Mouse (Mus musculus): Measurements from ENCODE around the gene Spata25. TPM values are rescaled to one million over a fixed set of nuclear protein-coding genes. Genes with fewer than 3 reads are reported as not detected.
"Not testable (repeated sequence)": the region's sequence is repeated elsewhere in the genome, so short reads cannot be mapped to it uniquely, and the experiment has no call there.

Gene Spata25
- not detected in 2 replicates for total RNA-seq (2021)
- long read RNA-seq, experiment 1, result 0 reads
- long read RNA-seq, experiment 2, result 0 reads

GRCm38 (mm10) chr2:164828437-164828836 is at the start of gene Spata25:
Spata25 (minus strand) TSS chr2:164828537.
- no peak for DNase-seq

DNA sequence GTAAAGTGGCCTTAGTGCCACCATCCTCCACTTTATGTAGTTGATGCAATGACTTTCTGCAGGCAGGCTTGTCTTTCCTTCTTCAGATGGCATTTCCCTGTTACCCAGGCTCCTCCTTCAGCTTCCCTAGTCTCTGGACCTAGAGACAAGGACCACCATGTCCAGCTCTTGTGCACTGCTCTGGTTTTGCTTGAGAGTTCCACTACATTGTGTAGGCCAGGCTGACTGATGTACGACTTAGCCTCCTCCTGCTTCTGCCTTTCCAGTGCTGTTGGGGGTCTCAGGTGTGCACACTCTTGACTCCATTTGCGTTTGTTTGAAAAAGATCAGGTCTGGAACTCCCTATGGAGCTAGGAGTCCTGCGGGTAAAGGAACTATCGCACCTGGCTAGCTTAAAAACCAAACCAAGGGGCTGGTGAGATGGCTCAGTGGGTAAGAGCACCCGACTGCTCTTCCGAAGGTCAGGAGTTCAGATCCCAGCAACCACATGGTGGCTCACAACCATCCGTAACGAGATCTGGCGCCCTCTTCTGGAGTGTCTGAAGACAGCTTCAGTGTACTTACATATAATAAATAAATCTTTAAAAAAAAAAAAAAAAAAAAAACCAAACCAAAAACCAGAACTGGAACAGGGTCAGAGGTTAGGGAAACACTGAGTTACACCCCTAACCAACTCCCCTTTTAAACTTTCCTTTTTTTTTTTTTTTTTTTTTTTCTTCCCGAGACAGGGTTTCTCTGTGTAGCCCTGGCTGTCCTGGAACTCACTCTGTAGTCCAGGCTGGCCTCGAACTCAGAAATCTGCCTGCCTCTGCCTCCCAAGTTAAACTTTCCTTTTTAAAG is 49.3 kb upstream of the Spata25 start:
- DNase-seq, result not testable (repeated sequence)

GRCm38 (mm10) chr2:164875648-164876047 is 47.3 kb upstream of the Spata25 start:
- DNase-seq, result not testable (repeated sequence)

- DNase-seq, result no peak
These were observed 46.0 kb upstream of the Spata25 start for GRCm38 (mm10) chr2:164874239-164874769.

DNA sequence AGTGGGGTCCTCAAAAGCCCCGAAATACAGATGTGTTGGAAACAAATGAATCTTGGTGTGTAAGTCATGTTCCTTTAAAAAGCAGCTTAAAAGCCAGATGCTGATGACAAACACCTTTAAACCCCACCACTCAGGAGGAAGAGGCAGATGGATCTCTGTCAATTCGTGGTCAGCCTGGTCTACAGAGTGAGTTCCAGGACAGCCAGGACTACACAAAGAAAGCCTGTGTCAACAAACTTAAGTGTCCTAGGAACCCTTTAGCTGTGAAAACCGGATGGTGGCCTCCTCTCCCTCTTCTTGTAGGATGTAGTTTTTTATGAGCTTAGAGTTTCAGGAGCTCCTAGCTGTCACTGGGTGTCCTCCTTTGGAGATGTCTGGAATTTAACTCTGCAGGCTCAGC is 45.3 kb upstream of the Spata25 start:
- no peak for DNase-seq

- no peak for DNase-seq
These were observed 43.4 kb upstream of the Spata25 start for GRCm38 (mm10) chr2:164871602-164872303.

- DNase-seq, result no peak
These were observed 40.2 kb upstream of the Spata25 start for GRCm38 (mm10) chr2:164868491-164868890.

GRCm38 (mm10) chr2:164867566-164867965 is 39.2 kb upstream of the Spata25 start:
- DNase-seq, result no peak

DNA sequence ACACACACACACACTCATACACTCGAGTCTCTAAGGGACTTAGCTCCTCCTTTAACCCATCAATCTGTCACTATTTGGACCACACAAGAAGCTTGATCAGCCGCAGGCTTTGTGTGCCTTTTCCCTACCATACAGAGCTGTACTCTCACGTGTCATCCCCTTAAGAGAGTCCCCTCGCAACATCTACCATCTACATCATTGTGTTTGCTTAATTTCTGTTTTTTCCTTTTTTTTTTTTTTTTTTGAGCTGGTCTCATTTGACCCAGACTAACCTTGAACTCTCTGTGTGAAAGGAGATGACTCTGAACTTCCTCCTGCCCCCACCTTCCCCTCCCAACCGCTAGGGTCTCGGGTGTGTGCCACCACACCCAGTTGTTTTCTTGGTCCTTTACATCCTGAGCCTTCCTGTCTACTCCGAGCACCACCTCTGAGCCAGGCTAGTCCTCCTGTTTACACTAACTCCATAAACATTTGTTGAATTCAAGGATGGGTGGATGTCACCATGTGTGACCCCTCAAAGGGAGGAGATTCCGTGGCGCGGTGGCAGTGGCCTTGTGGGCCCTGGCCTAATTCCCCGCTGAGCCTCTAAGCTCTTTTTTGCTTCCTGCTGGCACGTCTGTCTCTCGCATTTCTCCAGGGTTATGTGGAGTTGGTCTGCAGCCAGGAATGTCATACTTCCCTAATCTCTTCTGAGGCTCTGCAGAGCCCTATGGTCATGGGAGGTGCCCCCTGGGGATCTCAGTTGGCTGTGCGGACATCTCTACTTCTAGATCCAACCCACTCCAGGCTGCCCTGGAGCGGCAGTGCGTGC is 38.6 kb upstream of the Spata25 start:
- peak; percentile 89 for DNase-seq

DNA sequence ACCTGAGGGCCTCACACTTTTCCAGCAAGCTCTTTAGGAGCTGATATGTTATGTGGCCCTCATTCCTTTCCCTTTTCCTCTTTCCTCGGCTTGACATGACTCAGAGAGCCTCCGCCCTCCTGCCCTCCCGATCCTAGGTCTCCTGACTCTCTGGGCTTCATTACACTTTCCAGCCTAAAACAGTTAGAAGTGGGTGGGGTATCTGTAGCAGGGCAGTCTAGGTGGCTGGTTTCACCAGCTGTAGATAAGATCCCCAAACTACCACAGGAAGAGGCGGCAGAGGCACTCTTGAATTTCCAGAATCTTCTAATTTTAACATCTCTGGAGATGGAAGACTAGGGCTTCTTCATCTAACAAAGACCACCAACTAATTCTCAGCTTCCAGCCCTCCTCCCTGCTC is 36.3 kb upstream of the Spata25 start:
- no peak for DNase-seq

GRCm38 (mm10) chr2:164863411-164863810 is 35.1 kb upstream of the Spata25 start:
- not testable (repeated sequence) for DNase-seq

DNA sequence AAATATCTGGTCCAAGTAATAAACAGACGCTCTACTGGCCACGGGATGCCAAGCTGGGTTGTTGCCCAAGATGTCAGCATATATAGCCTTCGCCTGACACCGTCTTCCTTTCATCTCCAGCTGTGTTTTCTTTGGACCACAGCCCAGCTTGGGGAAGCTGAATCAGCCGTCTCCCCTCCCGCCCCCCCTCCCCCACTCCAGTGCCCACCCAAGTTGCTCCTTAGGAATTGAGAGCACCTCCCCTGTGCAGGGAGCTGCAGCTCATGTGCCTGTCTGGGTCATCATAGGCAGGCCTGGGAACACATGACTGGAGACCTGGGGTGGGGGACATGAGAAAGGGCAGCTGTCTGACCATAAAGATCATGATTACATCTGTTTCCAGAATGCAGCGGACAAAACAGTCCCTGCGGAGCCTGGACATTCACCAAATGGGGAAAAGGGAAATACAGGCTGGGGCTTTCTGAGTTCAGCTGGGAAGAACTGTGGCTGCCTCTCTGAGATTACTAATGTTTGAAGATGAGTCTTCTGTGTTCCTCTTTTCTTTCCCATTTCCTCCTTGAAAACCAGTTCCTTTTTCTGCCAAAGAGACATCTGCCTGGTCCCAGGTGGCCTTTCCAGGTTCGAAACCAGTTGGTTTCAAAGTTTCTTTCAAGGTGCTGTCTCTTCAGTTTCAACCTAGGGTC is 34.0 kb upstream of the Spata25 start:
- peak; percentile 87 for DNase-seq

DNA sequence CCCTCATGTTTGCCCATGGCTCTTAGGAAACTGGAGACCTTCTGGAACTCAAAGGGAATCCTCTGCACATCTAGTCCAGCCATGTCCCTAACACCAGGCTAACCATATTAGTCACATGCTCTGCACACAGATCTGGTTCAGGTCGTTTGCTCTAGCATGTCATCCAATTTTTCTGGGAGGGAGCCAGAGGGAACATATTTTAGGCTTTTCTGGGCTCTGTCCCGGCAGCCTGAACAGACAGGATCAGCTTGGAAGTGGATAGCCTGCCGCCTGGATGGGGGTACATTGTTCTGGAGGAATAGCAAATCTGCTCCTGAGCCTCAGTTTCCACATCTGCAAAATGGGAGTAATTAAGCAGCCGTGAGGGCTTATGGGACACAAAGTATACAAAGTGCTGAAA is 32.8 kb upstream of the Spata25 start:
- no peak for DNase-seq

DNA sequence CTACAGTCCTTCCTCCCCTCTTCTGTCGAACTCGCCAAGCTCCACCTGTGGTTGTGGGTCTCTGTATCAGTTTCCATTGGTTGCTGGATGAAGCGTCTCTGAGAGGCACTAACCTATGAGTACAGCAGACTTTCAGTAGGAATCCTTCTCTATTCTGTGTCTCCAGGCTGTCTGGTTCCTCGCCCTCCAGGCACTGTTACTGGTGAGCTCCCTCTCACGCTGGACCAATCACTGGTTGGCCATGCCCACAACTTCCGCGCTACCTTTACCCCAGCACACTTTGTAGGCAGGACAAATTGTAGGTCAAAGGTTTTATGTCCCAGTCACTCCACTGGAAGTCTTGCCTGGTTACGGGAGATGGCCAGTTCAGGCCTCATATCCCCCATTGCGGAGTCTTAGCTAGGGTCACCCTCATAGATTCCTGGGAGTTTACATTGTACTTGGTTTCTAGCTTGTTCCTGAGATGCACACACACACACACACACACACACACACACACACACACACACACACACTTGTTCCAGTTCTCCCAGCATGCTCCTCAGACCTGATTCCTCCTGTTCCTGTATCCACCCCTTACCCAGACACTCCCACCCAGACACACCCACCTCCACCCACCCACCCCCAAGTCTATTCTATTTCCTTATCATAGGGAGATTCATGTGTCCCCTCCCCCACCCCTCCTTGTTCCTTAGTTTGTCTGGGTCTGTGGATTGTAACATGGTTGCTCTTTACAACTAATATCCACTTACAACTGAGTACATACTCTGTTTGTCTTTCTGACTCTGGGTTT is 31.5 kb upstream of the Spata25 start:
- DNase-seq, result peak; percentile 48

DNA sequence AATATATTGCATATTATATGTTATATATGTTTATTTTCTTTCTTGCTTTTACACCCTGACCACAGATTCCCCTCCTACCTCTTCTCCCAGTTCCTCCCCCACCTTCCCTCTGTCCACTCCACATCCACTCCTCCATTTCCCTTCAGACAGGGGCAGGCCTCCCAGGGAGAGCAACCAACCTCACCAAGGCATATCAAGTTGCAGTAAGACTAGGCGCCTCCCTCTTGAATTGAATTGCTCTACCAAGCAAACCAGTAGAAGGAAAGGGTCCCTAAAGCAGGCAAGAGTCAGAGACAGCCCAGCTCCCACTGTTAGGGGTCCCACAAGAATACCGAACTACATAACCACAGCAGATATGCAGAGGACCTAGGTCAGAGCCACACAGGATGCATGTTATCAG is 30.8 kb upstream of the Spata25 start:
- DNase-seq, result no peak

- no peak for DNase-seq
These were observed 29.7 kb upstream of the Spata25 start for GRCm38 (mm10) chr2:164857842-164858553.

DNA sequence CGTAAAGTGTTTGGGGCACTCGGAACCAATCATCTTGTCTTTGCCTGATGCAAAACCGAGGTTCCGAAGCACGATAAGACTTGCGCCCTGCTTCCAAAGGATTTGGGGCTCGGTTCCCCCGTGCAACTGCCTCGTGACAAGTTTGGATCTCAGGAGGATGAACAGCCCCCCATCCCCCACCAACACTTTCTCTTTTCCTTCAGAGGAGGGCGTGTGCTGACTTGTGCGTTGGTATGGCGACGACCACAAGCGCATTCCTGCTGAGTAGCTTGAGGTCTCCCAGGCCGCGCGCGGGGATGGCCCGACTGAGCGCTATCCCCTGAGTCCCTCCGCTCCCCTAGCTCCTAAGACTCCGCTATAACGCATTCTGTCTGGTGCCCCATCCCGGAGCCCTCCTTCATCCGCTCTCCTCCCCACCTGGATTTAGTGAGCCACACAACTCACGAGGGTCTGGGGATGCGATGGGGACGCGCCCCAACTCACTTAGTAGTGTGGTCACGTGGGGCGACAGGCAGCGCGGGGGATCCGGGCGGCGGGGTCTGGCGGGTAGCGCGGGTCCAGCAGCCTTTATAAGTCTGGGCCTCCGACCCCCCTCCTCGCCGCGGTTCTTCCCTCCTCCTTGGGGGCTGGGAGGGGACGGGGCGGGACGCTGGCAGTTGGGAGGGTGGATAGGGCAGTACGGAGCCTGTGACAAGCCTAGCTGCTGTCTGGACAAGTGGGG is 28.9 kb upstream of the Spata25 start, which contains the start of gene Pltp:
Pltp (minus strand) TSS at position 611 of the 721 bp plus-strand sequence.
- peak; percentile 54 for DNase-seq

- DNase-seq, result peak; percentile 33
These were observed 28.2 kb upstream of the Spata25 start for GRCm38 (mm10) chr2:164856309-164857100.
